Mouse (Mus musculus) spleen, adult 2 months (tissue): ENCODE results near the gene Nfkb2. TPM values are rescaled to one million over a fixed set of nuclear protein-coding genes. Genes with fewer than 3 reads are reported as not detected.

Source experiments
- DNase-seq, 2 experiments: peaks; one replicate each; pipeline versions ENCODE4 v3.0.0 to v3.0.0-alpha.2; 2012 to 2021; ENCODE audit warnings: low spot score in 2 of 2, low read depth in 1 of 2
- H3K27ac ChIP-seq: fragments of 200-500 bp; 2 replicates; pipeline ENCODE4 v1.5.1; 2012; ENCODE audit warnings: low read length, inconsistent platforms; ENCODE audit not compliant: insufficient read depth
- H3K27me3 ChIP-seq: fragments of 200-500 bp; 2 replicates; pipeline ENCODE4 v1.6.1; 2012; ENCODE audit warnings: mild to moderate bottlenecking, moderate library complexity, low read length, inconsistent platforms; ENCODE audit not compliant: control insufficient read depth, insufficient read depth
- H3K36me3 ChIP-seq: fragments of 200-500 bp; 2 replicates; pipeline ENCODE4 v1.6.1; 2012; ENCODE audit warnings: mild to moderate bottlenecking, low read length, inconsistent platforms; ENCODE audit not compliant: control insufficient read depth, insufficient read depth
- H3K4me1 ChIP-seq: fragments of 200-500 bp; 2 replicates; pipeline ENCODE4 v1.6.1; 2011; ENCODE audit warnings: inconsistent platforms; ENCODE audit not compliant: control insufficient read depth, insufficient read depth, insufficient read length
- H3K4me3 ChIP-seq: fragments of 200-500 bp; 2 replicates; pipeline ENCODE4 v1.5.1; 2011; ENCODE audit warnings: mild to moderate bottlenecking, inconsistent platforms; ENCODE audit not compliant: insufficient read depth, insufficient read length; ENCODE audit errors: extremely low read depth
- CTCF ChIP-seq: fragments of 200-500 bp; IDR thresholded peaks from 2 replicates; pipeline ENCODE4 v1.5.1; 2011; ENCODE audit warnings: mild to moderate bottlenecking, inconsistent platforms; ENCODE audit not compliant: insufficient read depth, insufficient read length, insufficient replicate concordance; ENCODE audit errors: extremely low read depth
- POLR2A ChIP-seq: fragments of 200-500 bp; IDR thresholded peaks from 2 replicates; pipeline ENCODE4 v1.6.1; 2011; ENCODE audit warnings: low read depth, low read length, inconsistent platforms
- WGBS: fragments of 180-500 bp; shearing (Covaris S2); methylation state at CpG from one replicate; pipeline ENCODE4 v1.1.7; 2018; 5-methylcytosine and 5-hydroxymethylcytosine counted together
- polyA plus RNA-seq: library from polyadenylated mRNA; depleted of rRNA; stranded (reverse); fragments of >200 nt; gene quantifications from 2 replicates; pipeline ENCODE4 v1.2.3, GENCODE M21; 2012

Gene Nfkb2
- polyA plus RNA-seq, 1 experiment = 145 TPM

- peak overlapping the region; percentile 82 for H3K27ac ChIP-seq
- H3K4me3 ChIP-seq = peak overlapping the region; percentile 38; the same call in 1 of the 2 replicates
- no peak for TF ChIP-seq CTCF
- no peak for TF ChIP-seq POLR2A
- H3K27me3 ChIP-seq = no peaks in the 10 kb centered on the region
- DNase-seq = peak in 1 of 2 experiments; percentile 49
- WGBS = 16% methylated on average over 7 of the region's 7 CpGs
- H3K36me3 ChIP-seq = no peaks in the 10 kb centered on the region
- peaks cover 6% of the 10 kb centered on the region; the same call in 1 of the 2 replicates for H3K4me1 ChIP-seq
Measured at GRCm38 (mm10) chr19:46339287-46339971, 35.3 kb downstream of the Nfkb2 start.

- H3K27ac ChIP-seq = no peak overlapping the region
- H3K4me3 ChIP-seq = no peak overlapping the region
- no peak for DNase-seq
- 53% methylated on average over 7 of the region's 7 CpGs for WGBS
- no peaks in the 10 kb centered on the region for H3K36me3 ChIP-seq
- TF ChIP-seq POLR2A = no peak
- peaks cover 5% of the 10 kb centered on the region; the same call in 1 of the 2 replicates for H3K27me3 ChIP-seq
- H3K4me1 ChIP-seq = peaks cover 6% of the 10 kb centered on the region
Measured at GRCm38 (mm10) chr19:46344710-46345419, 40.7 kb downstream of the Nfkb2 start.

- Histone ChIP-seq H3K27me3 (peaks cover 5% of the 10 kb centered on the region; the same call in 1 of the 2 replicates), H3K4me1 (peaks cover 6% of the 10 kb centered on the region), H3K36me3 (no peaks in the 10 kb centered on the region), H3K4me3 (no peak overlapping the region), H3K27ac (no peak overlapping the region)
- no peak for DNase-seq
- WGBS = 95% methylated on average over 1 of the region's 1 CpGs
- TF ChIP-seq POLR2A (no peak), CTCF (no peak)
Measured at GRCm38 (mm10) chr19:46347146-46347545, 43.0 kb downstream of the Nfkb2 start.

GRCm38 (mm10) chr19:46347936-46348668 lies 44.0 kb downstream of the Nfkb2 start:
- no peaks in the 10 kb centered on the region for H3K36me3 ChIP-seq
- peaks cover 5% of the 10 kb centered on the region; the same call in 1 of the 2 replicates for H3K27me3 ChIP-seq
- H3K4me3 ChIP-seq = peak overlapping the region; percentile 75
- WGBS = 37% methylated on average over 14 of the region's 14 CpGs
- no peak for TF ChIP-seq POLR2A
- no peak for TF ChIP-seq CTCF
- no peak overlapping the region for H3K27ac ChIP-seq
- peaks cover 6% of the 10 kb centered on the region for H3K4me1 ChIP-seq
- DNase-seq = no peak

- DNase-seq = peak in 1 of 2 experiments; percentile 28
- 1% methylated on average over 78 of the region's 78 CpGs for WGBS
- TF ChIP-seq CTCF = no peak
- peak; percentile 30; the same call in 1 of the 2 replicates for TF ChIP-seq POLR2A
- H3K4me1 ChIP-seq = peaks cover 6% of the 10 kb centered on the region
- peaks cover 5% of the 10 kb centered on the region; the same call in 1 of the 2 replicates for H3K27me3 ChIP-seq
- H3K36me3 ChIP-seq = no peaks in the 10 kb centered on the region
- H3K4me3 ChIP-seq = peak overlapping the region; percentile 75
- no peak overlapping the region for H3K27ac ChIP-seq
Measured at GRCm38 (mm10) chr19:46348761-46349458, 44.8 kb downstream of the Nfkb2 start.

GRCm38 (mm10) chr19:46349550-46349949 lies 45.4 kb downstream of the Nfkb2 start:
- DNase-seq = no peak
- H3K36me3 ChIP-seq = no peaks in the 10 kb centered on the region
- peaks cover 6% of the 10 kb centered on the region for H3K4me1 ChIP-seq
- 55% methylated on average over 6 of the region's 6 CpGs for WGBS
- H3K4me3 ChIP-seq = peak overlapping the region; percentile 75; the same call in 1 of the 2 replicates
- H3K27ac ChIP-seq = no peak overlapping the region
- H3K27me3 ChIP-seq = peaks cover 5% of the 10 kb centered on the region; the same call in 1 of the 2 replicates
- TF ChIP-seq CTCF = no peak
- no peak for TF ChIP-seq POLR2A
